28 mouse cellular contexts compared by ENCODE assay signal in genomic region chrX:48042748-48043147, GRCm38 (mm10). TPM values are rescaled to one million over a fixed set of nuclear protein-coding genes. Genes with fewer than 3 reads are reported as not detected.
"Had no signal": no experiment of that assay in that cellular context is flagged by ENCODE, and none has a peak within 500 bp of the region (broad histone marks: within the 10 kb centered on the region; RNA-seq: fewer than 3 reads in every experiment).

No protein-coding gene starts in this region.

- DNase-seq: cerebellum, adult 2 months; cerebellum, adult 8-10 months; cerebellum, adult 9-10 months; cerebellum, adult 9-11 months; cerebellum, postnatal 10 days; cerebellum, postnatal 14 days; cerebellum, postnatal 25 days; cerebellum, postnatal 36 days; embryo, embryonic 11 days; forebrain, postnatal 0 days; gastrocnemius, adult 2 months; gastrocnemius, postnatal 10 days; gastrocnemius, postnatal 14 days; gastrocnemius, postnatal 25 days; gastrocnemius, postnatal 36 days; heart, adult 18-20 months; heart, adult 2 months had no signal

- H3K4me3 ChIP-seq: embryonic facial prominence, embryonic 10.5 days; embryonic facial prominence, embryonic 12.5 days; embryonic facial prominence, embryonic 13.5 days; embryonic facial prominence, embryonic 15.5 days; erythroblast, embryonic 14.5 days; forebrain, embryonic 10.5 days; forebrain, embryonic 12.5 days; forebrain, embryonic 13.5 days; forebrain, embryonic 15.5 days; gastrocnemius, adult 2 months; heart, adult 2 months had no signal

- ATAC-seq: forebrain, embryonic 13.5 days; forebrain, embryonic 14.5 days; forebrain, embryonic 15.5 days; forebrain, embryonic 16.5 days; forebrain, postnatal 0 days had no signal

- H3K27ac ChIP-seq: embryonic facial prominence, embryonic 10.5 days; embryonic facial prominence, embryonic 12.5 days; embryonic facial prominence, embryonic 13.5 days; embryonic facial prominence, embryonic 15.5 days; forebrain, embryonic 10.5 days; forebrain, embryonic 12.5 days; forebrain, embryonic 13.5 days; forebrain, embryonic 15.5 days; gastrocnemius, adult 2 months; heart, adult 2 months had no signal

- H3K27me3 ChIP-seq: embryonic facial prominence, embryonic 12.5 days; embryonic facial prominence, embryonic 13.5 days; embryonic facial prominence, embryonic 15.5 days; forebrain, embryonic 13.5 days; forebrain, embryonic 15.5 days had no signal

- H3K4me1 ChIP-seq: embryonic facial prominence, embryonic 10.5 days; embryonic facial prominence, embryonic 12.5 days; embryonic facial prominence, embryonic 13.5 days; embryonic facial prominence, embryonic 15.5 days; forebrain, embryonic 12.5 days; forebrain, embryonic 13.5 days; forebrain, embryonic 15.5 days had no signal

- H3K4me2 ChIP-seq: embryonic facial prominence, embryonic 12.5 days; embryonic facial prominence, embryonic 13.5 days; embryonic facial prominence, embryonic 15.5 days; forebrain, embryonic 12.5 days; forebrain, embryonic 13.5 days; forebrain, embryonic 15.5 days had no signal

- H3K36me3 ChIP-seq: embryonic facial prominence, embryonic 10.5 days; embryonic facial prominence, embryonic 12.5 days; embryonic facial prominence, embryonic 13.5 days; embryonic facial prominence, embryonic 15.5 days; forebrain, embryonic 10.5 days; forebrain, embryonic 12.5 days; forebrain, embryonic 15.5 days had no signal

- H3K9me3 ChIP-seq: embryonic facial prominence, embryonic 10.5 days; embryonic facial prominence, embryonic 12.5 days; embryonic facial prominence, embryonic 13.5 days; embryonic facial prominence, embryonic 15.5 days; forebrain, embryonic 10.5 days; forebrain, embryonic 12.5 days; forebrain, embryonic 13.5 days; forebrain, embryonic 15.5 days had no signal

- H3K9ac ChIP-seq: embryonic facial prominence, embryonic 12.5 days; embryonic facial prominence, embryonic 13.5 days; embryonic facial prominence, embryonic 15.5 days; forebrain, embryonic 12.5 days; forebrain, embryonic 13.5 days; forebrain, embryonic 15.5 days; forebrain, postnatal 0 days had no signal

RNA-seq across cellular contexts. Expression of gene Apln, which starts 8.1 kb away (rescaled TPM):
- polyA plus RNA-seq: erythroblast, embryonic 14.5 days had no signal
